Mouse (Mus musculus) forebrain, postnatal 0 days (tissue): ENCODE measurements around the gene Mtmr14. TPM values are rescaled to one million over a fixed set of nuclear protein-coding genes. Genes with fewer than 3 reads are reported as not detected.

Experiments
- ATAC-seq: fragments of 200-750 bp; cut with Nextera tagmentation; 2 replicates; pipeline ENCODE4 v1.8.0; 2017; ENCODE audit warnings: mild to moderate bottlenecking, moderate library complexity
- DNase-seq: peaks from one replicate; pipeline ENCODE4 v3.0.0-alpha.2; 2015
- H3K27ac ChIP-seq: fragments of 300-500 bp; sonication (generic); 2 replicates; pipeline ENCODE4 v1.5.1; 2014; ENCODE audit warnings: low read depth, mild to moderate bottlenecking, antibody characterized with exemption, low read length, moderate library complexity, mixed read lengths
- H3K27me3 ChIP-seq: fragments of 300-500 bp; sonication (generic); 2 replicates; pipeline ENCODE4 v1.6.1; 2014; ENCODE audit warnings: mild to moderate bottlenecking, low read length, mixed read lengths; ENCODE audit not compliant: insufficient read depth
- H3K36me3 ChIP-seq: fragments of 300-500 bp; sonication (generic); 2 replicates; pipeline ENCODE4 v1.6.1; 2014; ENCODE audit warnings: mild to moderate bottlenecking, moderate library complexity; ENCODE audit not compliant: insufficient read depth
- H3K4me1 ChIP-seq: fragments of 300-500 bp; sonication (generic); 2 replicates; pipeline ENCODE4 v1.6.1; 2014; ENCODE audit warnings: antibody characterized with exemption; ENCODE audit not compliant: insufficient read depth
- H3K4me2 ChIP-seq: fragments of 300-500 bp; sonication (generic); 2 replicates; pipeline ENCODE4 v1.6.1; 2014; ENCODE audit warnings: low read depth, mild to moderate bottlenecking, moderate library complexity
- H3K4me3 ChIP-seq: fragments of 300-500 bp; sonication (generic); 2 replicates; pipeline ENCODE4 v1.5.1; 2014; ENCODE audit warnings: low read depth, low read length, mixed read lengths
- H3K9ac ChIP-seq: fragments of 300-500 bp; sonication (generic); 2 replicates; pipeline ENCODE4 v1.6.1; 2014; ENCODE audit warnings: mild to moderate bottlenecking
- H3K9me3 ChIP-seq: fragments of 300-500 bp; sonication (generic); 2 replicates; pipeline ENCODE4 v1.6.1; 2016; ENCODE audit warnings: low read length
- CTCF ChIP-seq: sonication (generic); IDR thresholded peaks from 2 replicates; pipeline ENCODE4 v1.5.1; 2016; ENCODE audit warnings: antibody characterized with exemption, control low read depth, low read depth
- WGBS: fragments of 180-500 bp; shearing (Covaris S2); extraction: QIAGEN DNeasy Blood & Tissue Kit; methylation state at CpG from one replicate; pipeline ENCODE4 v1.1.7; 2014; 5-methylcytosine and 5-hydroxymethylcytosine counted together
- polyA plus RNA-seq: library from polyadenylated mRNA; unstranded; fragments of >200 nt; fragmentation: Nextera tagmentation; extraction: Ambion mirVana; gene quantifications from 2 replicates; pipeline ENCODE4 v1.2.1, GENCODE M21; 2015
- total RNA-seq: library from RNA; depleted of rRNA; stranded (reverse); fragments of >200 nt; gene quantifications from 2 replicates; pipeline ENCODE4 v1.2.3, GENCODE M21; 2014; rRNA removed

Mtmr14 gene
- total and polyA plus RNA-seq, 2 experiments from 2014 or later, result 35.0 to 42.9 TPM

- DNase-seq (no peak), ATAC-seq (no peak)
- Histone ChIP-seq H3K9me3 (no peaks in the 10 kb centered on the region), H3K9ac (no peak overlapping the region), H3K27ac (no peak overlapping the region), H3K36me3 (peaks cover 34% of the 10 kb centered on the region), H3K4me1 (0 out of 2 replicates have a peak, but pooled peaks cover 9% of the 10 kb centered on the region), H3K4me2 (no peak overlapping the region), H3K27me3 (no peaks in the 10 kb centered on the region), H3K4me3 (no peak overlapping the region)
- TF ChIP-seq CTCF, result no peak
- 100% methylated on average over 1 of the region's 1 CpGs for WGBS
These were observed 91.8 kb downstream of the Mtmr14 start for GRCm38 (mm10) chr6:113329396-113329795.

DNA sequence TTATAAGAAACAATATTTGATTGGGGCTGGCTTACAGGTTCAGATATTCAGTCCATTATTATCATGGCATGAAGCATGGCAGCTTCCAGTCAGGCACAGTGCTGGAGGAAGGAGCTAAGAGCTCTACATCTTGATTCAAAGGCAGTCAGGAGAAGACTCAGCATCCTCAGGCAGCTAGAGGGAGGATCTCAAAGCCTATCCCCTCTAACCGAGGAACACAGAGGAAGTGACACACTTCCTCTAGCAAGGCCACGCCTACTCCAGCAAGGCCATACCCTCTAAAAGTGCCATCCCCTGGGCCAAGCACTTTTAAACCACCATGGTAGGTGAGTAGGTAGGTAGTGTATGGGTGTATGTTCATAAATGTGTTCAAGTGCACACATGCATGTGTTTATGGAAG lies 92.9 kb downstream of the Mtmr14 start:
- H3K36me3 ChIP-seq, result peaks cover 36% of the 10 kb centered on the region
- ATAC-seq, result no peak
- no peak overlapping the region for H3K27ac ChIP-seq
- DNase-seq, result no peak
- H3K27me3 ChIP-seq, result no peaks in the 10 kb centered on the region
- no peak overlapping the region for H3K4me2 ChIP-seq
- H3K9me3 ChIP-seq, result no peaks in the 10 kb centered on the region
- TF ChIP-seq CTCF, result no peak
- no peak overlapping the region for H3K9ac ChIP-seq
- no peak overlapping the region for H3K4me3 ChIP-seq
- 61% methylated on average over 2 of the region's 2 CpGs for WGBS
- 0 out of 2 replicates have a peak, but pooled peaks cover 9% of the 10 kb centered on the region for H3K4me1 ChIP-seq

Other genes with a start within 250 kb of the Mtmr14 start
- gene Thumpd3, start 191.6 kb upstream of the Mtmr14 start, total RNA-seq, result 50.2 and 64.7 TPM in 2 replicates
- gene Thumpd3, start 191.6 kb upstream of the Mtmr14 start, polyA plus RNA-seq, result 47.7 and 48.7 TPM in 2 replicates
- gene Setd5, start 160.5 kb upstream of the Mtmr14 start, total RNA-seq, result 75.8 and 103 TPM in 2 replicates
- gene Setd5, start 160.5 kb upstream of the Mtmr14 start, polyA plus RNA-seq, result 30.8 and 48.6 TPM in 2 replicates
- 49.6 and 64.1 TPM in 2 replicates for gene Lhfpl4, start 42.5 kb upstream of the Mtmr14 start, total RNA-seq
- gene Lhfpl4, start 42.5 kb upstream of the Mtmr14 start, polyA plus RNA-seq, result 26.7 and 53.5 TPM in 2 replicates
- 0.54 and 4.0 TPM in 2 replicates for gene Cpne9, start 44.5 kb downstream of the Mtmr14 start, total RNA-seq
- gene Cpne9, start 44.5 kb downstream of the Mtmr14 start, polyA plus RNA-seq, result 1.9 and 4.1 TPM in 2 replicates
- 27.5 and 30.7 TPM in 2 replicates for gene Brpf1, start 69.3 kb downstream of the Mtmr14 start, total RNA-seq
- gene Brpf1, start 69.3 kb downstream of the Mtmr14 start, polyA plus RNA-seq, result 9.8 and 10.9 TPM in 2 replicates
- 11.9 and 13.5 TPM in 2 replicates for gene Ogg1, start 89.1 kb downstream of the Mtmr14 start, total RNA-seq
- gene Ogg1, start 89.1 kb downstream of the Mtmr14 start, polyA plus RNA-seq, result 10.1 and 10.5 TPM in 2 replicates
- gene Camk1, start 106.1 kb downstream of the Mtmr14 start, total RNA-seq, result 119 and 131 TPM in 2 replicates
- gene Camk1, start 106.1 kb downstream of the Mtmr14 start, polyA plus RNA-seq, result 107 and 118 TPM in 2 replicates
- gene Tada3, start 140.0 kb downstream of the Mtmr14 start, total RNA-seq, result 28.5 and 34.7 TPM in 2 replicates
- 69.1 and 84.4 TPM in 2 replicates for gene Tada3, start 140.0 kb downstream of the Mtmr14 start, polyA plus RNA-seq
- 219 and 226 TPM in 2 replicates for gene Arpc4, start 140.3 kb downstream of the Mtmr14 start, total RNA-seq
- gene Arpc4, start 140.3 kb downstream of the Mtmr14 start, polyA plus RNA-seq, result 564 and 565 TPM in 2 replicates
- 12.9 and 14.0 TPM in 2 replicates for gene Ttll3, start 151.4 kb downstream of the Mtmr14 start, total RNA-seq
- 4.7 and 8.9 TPM in 2 replicates for gene Ttll3, start 151.4 kb downstream of the Mtmr14 start, polyA plus RNA-seq
- 20.5 and 23.5 TPM in 2 replicates for gene Rpusd3, start 181.5 kb downstream of the Mtmr14 start, total RNA-seq
- 16.9 and 20.4 TPM in 2 replicates for gene Rpusd3, start 181.5 kb downstream of the Mtmr14 start, polyA plus RNA-seq
- not detected in 2 replicates for gene Cidec, start 197.9 kb downstream of the Mtmr14 start, total RNA-seq
- gene Cidec, start 197.9 kb downstream of the Mtmr14 start, polyA plus RNA-seq, result not detected in 2 replicates
- 37.7 and 43.6 TPM in 2 replicates for gene Jagn1, start 204.7 kb downstream of the Mtmr14 start, total RNA-seq
- 61.3 and 81.8 TPM in 2 replicates for gene Jagn1, start 204.7 kb downstream of the Mtmr14 start, polyA plus RNA-seq
- gene Il17re, start 220.6 kb downstream of the Mtmr14 start, total RNA-seq, result not detected in 2 replicates
- gene Il17re, start 220.6 kb downstream of the Mtmr14 start, polyA plus RNA-seq, result 0.14 and 0.28 TPM in 2 replicates
- 3.2 and 3.8 TPM in 2 replicates for gene Il17rc, start 233.6 kb downstream of the Mtmr14 start, total RNA-seq
- 4.3 and 4.8 TPM in 2 replicates for gene Il17rc, start 233.6 kb downstream of the Mtmr14 start, polyA plus RNA-seq
- 34.0 and 39.5 TPM in 2 replicates for gene Creld1, start 245.5 kb downstream of the Mtmr14 start, total RNA-seq
- gene Creld1, start 245.5 kb downstream of the Mtmr14 start, polyA plus RNA-seq, result 45.5 and 52.7 TPM in 2 replicates